Mouse (Mus musculus) cerebellum, adult 2 months (tissue): Measurements from ENCODE around the gene Fam43a.

ENCODE experiments used
- CTCF ChIP-seq: fragments of 200-500 bp; IDR thresholded peaks from 2 replicates; pipeline ENCODE4 v1.5.1; 2011; ENCODE audit warnings: low read depth, mild to moderate bottlenecking, control low read depth, low read length, moderate library complexity, borderline replicate concordance; ENCODE audit not compliant: insufficient read depth
- POLR2A ChIP-seq: fragments of 200-500 bp; IDR thresholded peaks from 2 replicates; pipeline ENCODE4 v1.6.1; 2011; ENCODE audit warnings: low read length, control low read depth, borderline replicate concordance; ENCODE audit not compliant: insufficient read depth

GRCm38 (mm10) chr16:30550748-30551192, 48.8 kb upstream of the Fam43a start, which contains the start of gene Tmem44:
- no peak for TF ChIP-seq POLR2A
- no peak for TF ChIP-seq CTCF
